Mouse (Mus musculus): ENCODE data around the gene Pdhb.
"Not testable (repeated sequence)": the region's sequence is repeated elsewhere in the genome, so short reads cannot be mapped to it uniquely, and the experiment has no call there.

Pdhb gene

DNA sequence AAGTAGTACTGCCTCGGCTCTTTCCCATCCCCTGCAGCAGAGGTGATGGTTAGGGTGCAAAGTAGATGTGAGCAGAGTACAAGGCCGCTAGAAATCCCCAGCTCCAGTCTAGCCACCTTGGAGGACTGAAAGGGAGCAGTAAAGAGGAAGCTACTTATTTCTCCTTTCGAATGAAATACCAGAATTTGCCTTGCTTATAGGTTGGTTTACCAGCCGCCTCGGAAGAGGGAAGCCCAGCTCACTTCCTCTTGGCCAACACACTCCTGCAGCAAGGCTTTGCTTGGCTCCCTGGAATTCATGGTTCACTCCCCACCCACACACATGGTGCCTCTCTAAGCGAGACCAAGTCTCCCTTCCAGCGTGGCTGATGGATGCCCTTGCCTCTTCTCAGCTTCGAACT lies 40.0 kb downstream of the Pdhb start:
- DNase-seq, result no peak

GRCm38 (mm10) chr14:8127971-8128370 lies 44.9 kb downstream of the Pdhb start:
- DNase-seq, result no peak

DNA sequence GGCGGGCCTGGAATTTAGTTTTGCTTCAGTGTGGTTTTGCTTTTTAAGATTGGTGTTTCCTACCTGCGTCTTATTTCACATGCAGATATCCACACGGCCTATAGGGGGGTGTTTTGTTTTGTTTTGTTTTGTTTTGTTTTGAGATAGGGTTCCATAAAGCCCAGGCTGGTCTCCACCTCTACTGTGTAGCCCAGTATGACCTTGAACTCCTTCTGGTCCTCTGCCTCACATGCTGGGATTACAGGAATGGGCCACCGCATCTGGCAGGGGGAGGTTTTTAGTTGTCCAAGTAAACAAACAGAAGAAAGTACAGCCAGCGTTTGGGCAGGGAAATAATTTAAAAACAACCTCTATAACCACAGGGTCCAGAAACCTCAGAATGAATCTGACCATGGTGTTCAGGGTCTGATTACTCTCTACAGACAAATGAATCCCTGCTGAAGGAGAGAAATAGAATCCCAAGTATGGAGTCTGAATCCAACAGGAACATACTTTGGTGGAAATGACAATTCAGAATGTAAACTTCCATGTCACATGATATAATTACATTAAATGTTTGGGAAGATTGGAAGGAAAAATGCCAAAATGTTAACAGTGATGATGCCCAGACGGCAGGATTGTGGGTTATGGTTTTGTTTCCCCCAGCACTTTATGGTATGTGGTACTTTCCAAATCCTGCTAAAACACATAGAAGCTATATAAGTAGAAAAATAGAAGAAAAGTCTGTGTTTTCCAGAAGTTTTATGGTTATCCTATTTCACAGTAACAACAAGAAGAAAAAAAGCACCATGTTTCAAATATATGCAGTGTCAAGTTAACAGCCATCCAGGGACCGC lies 48.6 kb downstream of the Pdhb start:
- no peak for DNase-seq

DNA sequence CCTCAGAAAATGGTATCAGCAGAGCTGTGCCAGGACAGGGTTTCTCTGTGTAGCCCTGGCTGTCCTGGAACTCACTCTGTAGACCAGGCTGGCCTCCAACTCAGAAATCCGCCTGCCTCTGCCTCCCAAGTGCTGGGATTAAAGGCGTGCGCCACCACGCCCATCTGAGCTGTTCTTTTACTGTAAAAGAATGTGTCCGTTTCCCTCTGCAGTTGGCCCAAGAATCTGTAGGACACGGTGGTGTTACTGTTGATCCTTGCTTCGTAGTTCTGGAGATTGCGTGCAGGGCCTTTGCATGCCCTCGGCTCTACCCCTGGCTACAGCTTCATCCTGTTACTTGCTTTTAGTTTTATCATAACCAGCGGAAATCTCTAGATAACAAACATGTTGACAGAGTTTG lies 49.2 kb downstream of the Pdhb start:
- DNase-seq, result not testable (repeated sequence)

DNA sequence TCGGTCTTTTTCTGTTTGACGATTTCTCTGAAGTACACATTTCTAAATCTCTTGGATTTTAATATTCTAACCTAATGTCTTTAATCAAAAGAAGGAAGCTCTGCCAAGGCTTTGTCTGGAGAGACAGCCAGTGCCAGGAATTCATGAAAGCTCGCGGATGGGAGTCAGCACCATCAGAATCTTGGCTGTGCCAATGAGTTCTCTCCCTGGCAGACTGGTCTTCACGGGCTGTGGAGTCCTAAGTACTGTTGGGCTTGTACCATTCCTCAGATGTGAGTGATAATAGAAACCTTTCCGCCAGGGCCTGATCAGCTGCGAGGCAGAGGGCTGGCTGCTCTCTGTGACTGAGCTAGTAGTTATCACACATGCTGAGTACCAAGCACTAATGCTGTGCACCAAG lies 49.7 kb downstream of the Pdhb start:
- DNase-seq, result no peak

DNA sequence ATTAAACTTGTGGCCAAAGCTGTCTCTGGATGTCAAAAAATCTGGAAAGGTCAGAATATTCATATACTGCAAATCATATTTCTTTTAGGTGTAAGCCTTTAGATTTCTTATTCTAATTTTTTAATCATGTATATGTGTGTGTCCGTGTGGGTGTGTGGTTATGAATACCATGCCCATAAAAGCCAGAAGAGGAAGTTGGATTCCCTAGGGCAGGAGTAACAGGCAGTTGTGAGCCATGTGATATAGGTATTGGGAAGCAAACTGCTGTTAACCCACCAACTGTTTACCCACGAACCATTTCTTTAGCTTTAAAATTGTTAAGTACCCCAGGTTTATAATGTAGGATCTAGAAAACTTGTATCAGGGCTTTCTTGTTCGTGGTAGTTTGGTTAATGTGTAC lies 52.9 kb downstream of the Pdhb start:
- no peak for DNase-seq

DNA sequence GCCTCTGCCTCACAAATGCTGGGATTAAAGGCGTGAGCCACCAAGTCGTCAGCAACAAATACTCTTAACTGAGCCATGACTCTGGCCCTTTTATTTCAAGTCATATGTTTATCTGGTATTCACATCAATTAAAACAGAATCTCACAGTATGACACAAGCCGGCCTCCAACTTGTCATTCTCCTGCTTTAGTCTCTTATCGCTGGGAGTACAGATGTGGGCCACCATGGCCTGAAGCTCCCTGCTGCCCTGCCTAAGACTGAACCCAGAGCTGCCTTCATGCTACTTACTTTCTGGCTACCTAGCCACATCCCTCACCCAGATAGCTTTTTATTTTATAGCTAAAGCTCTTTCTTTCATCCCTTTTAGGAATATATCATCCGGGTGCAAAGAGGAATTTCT lies 53.4 kb downstream of the Pdhb start:
- DNase-seq, result no peak

DNA sequence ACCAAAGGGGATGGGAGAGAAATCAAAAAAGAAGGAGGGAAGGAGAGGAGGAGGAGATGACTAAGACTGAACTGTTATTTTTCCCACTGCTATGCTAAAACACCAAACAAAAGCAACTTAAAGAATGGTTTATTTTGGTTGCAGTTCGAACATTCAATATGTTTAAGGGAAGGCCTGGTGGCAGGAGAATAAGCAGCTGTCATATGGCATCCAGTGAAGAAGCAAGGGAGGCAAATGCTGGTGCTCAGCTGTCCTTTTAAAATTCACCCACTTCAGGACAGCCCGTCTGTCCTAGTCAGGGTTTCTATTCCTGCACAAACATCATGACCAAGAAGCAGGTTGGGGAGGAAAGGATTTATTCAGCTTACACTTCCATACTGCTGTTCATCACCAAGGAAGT lies 55.5 kb downstream of the Pdhb start:
- no peak for DNase-seq

Data from cerebellum, adult 8-10 months (tissue).